Mouse (Mus musculus): ENCODE results near the gene Fndc5.

DNA sequence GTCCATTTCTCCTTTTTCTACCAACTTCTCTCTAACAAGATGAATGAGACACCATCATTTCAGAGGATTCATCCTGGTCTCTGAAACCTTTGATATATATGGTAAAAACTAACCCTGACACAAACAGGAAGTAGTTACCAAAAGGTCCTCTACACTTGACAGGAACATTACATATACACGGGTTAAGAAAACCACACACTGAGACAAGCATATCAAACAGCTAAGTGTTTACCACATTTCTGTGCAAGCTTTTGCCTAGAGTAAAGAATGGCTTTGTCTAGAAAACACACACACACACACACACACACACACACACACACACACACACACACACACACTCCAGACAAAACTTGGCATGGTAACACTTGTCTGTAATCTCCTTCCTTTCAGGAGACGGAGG is 9.6 kb downstream of the Fndc5 start:
- TF ChIP-seq CTCF (IDR thresholded peaks at IDR 0.05; ENCODE audit: low read depth, low read length): no peak
- TF ChIP-seq POLR2A (IDR thresholded peaks at IDR 0.05; ENCODE audit: extremely low read depth, insufficient read depth, low read length): no peak

Measured in liver, adult 2 months (tissue).